Mouse (Mus musculus): ENCODE results near the gene Defb42.

DNA sequence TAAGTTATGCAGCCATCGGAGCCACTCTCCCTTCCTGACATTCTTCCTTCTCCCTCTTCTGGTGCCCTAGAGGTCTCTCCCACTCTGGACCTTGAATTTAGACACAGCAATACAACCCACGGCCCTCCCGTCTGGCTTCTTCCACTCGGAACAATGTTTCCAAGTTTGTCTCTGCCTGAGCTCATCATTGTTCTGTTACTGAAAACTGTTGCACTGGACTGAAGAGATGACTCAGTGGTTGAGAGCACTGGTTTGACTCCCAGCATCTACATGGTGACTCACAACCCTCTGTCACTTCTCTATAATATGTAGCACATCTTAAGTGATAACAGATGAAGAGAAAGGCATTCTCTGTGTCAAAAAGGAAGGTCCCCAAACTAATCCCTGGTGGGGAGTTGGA is 32.1 kb upstream of the Defb42 start:
- TF ChIP-seq EP300 (IDR thresholded peaks at IDR 0.05; ENCODE audit: low read depth) = no peak
- TF ChIP-seq CTCF (IDR thresholded peaks at IDR 0.05; ENCODE audit: low read depth) = no peak
